Mouse (Mus musculus): ENCODE measurements around the gene Naa20. TPM values are rescaled to one million over a fixed set of nuclear protein-coding genes. Genes with fewer than 3 reads are reported as not detected.

Naa20 gene
- polyA plus RNA-seq, 1 experiment from 2014 or later: 152 TPM

DNA sequence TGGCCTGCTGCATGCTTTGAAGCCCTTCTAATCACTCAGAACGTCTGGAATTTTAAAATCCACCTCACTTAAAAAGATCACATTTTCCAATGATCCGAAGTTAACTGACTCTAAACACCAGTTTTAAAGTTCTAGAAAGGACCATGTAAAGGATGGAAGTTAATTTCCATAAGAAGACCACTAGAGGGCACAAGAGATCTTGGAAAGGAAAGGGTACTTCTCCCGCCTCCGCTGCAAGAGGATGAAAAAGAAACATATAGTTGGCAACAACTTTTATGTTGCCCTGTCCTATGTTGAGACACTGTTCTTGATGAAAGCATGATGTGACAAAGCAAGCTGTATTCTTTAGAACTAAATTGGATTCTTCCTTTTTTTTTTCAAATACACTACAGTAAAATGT is 55.6 kb downstream of the Naa20 start:
- Histone ChIP-seq H3K9ac (no peak overlapping the region), H3K9me3 (no peaks in the 10 kb centered on the region), H3K27ac (no peak overlapping the region), H3K36me3 (no peaks in the 10 kb centered on the region), H3K4me1 (no peaks in the 10 kb centered on the region), H3K4me3 (no peak overlapping the region), H3K4me2 (replicated peaks) (no peak overlapping the region), H3K27me3 (0 out of 2 replicates have a peak, but pooled peaks cover 3% of the 10 kb centered on the region)
- no peak for ATAC-seq (ENCODE audit: insufficient number of reproducible peaks, insufficient read depth, low FRiP score, low TSS enrichment)
- WGBS: 12% methylated on average over 4 of the region's 4 CpGs

GRCm38 (mm10) chr2:145958097-145958496 is 56.2 kb downstream of the Naa20 start:
- no peak overlapping the region for H3K4me3 ChIP-seq
- 85% methylated on average over 6 of the region's 6 CpGs for WGBS
- no peak for ATAC-seq (ENCODE audit: insufficient number of reproducible peaks, insufficient read depth, low FRiP score, low TSS enrichment)
- H3K9ac ChIP-seq: no peak overlapping the region
- H3K27me3 ChIP-seq: 0 out of 2 replicates have a peak, but pooled peaks cover 3% of the 10 kb centered on the region
- no peaks in the 10 kb centered on the region for H3K4me1 ChIP-seq
- no peak overlapping the region for H3K27ac ChIP-seq
- H3K4me2 ChIP-seq (replicated peaks): no peak overlapping the region
- H3K36me3 ChIP-seq: no peaks in the 10 kb centered on the region
- no peaks in the 10 kb centered on the region for H3K9me3 ChIP-seq

GRCm38 (mm10) chr2:145958551-145958950 is 56.7 kb downstream of the Naa20 start:
- no peak for ATAC-seq (ENCODE audit: insufficient number of reproducible peaks, insufficient read depth, low FRiP score, low TSS enrichment)

GRCm38 (mm10) chr2:145961861-145962260 is 60.0 kb downstream of the Naa20 start:
- H3K9me3 ChIP-seq: no peaks in the 10 kb centered on the region
- no peak overlapping the region for H3K4me3 ChIP-seq
- H3K9ac ChIP-seq: no peak overlapping the region
- H3K27ac ChIP-seq: no peak overlapping the region
- ATAC-seq (ENCODE audit: insufficient number of reproducible peaks, insufficient read depth, low FRiP score, low TSS enrichment): no peak
- WGBS: 83% methylated on average over 5 of the region's 5 CpGs
- no peak overlapping the region for H3K4me2 ChIP-seq (replicated peaks)
- H3K36me3 ChIP-seq: no peaks in the 10 kb centered on the region
- no peaks in the 10 kb centered on the region for H3K4me1 ChIP-seq
- H3K27me3 ChIP-seq: 0 out of 2 replicates have a peak, but pooled peaks cover 3% of the 10 kb centered on the region

More at GRCm38 (mm10) chr2:145958551-145958950, 56.7 kb downstream of the Naa20 start:
- Histone ChIP-seq H3K36me3 (no peaks in the 10 kb centered on the region), H3K4me3 (no peak overlapping the region), H3K27me3 (0 out of 2 replicates have a peak, but pooled peaks cover 3% of the 10 kb centered on the region), H3K9ac (no peak overlapping the region), H3K4me2 (replicated peaks) (no peak overlapping the region), H3K27ac (no peak overlapping the region), H3K9me3 (no peaks in the 10 kb centered on the region), H3K4me1 (no peaks in the 10 kb centered on the region)
- 80% methylated on average over 7 of the region's 7 CpGs for WGBS

Small RNA genes within 50 kb of the gene (microRNA-seq; reads per million reads assigned to microRNA genes)
- not detected for gene Gm25026

Other genes with a start within 250 kb of the Naa20 start
- 30.8 and 31.3 TPM in 2 replicates for gene Rin2, start 226.9 kb upstream of the Naa20 start, polyA plus RNA-seq (2016; fragmentation: Nextera tagmentation; extraction: Ambion mirVana)
- gene Cfap61, start 32.7 kb downstream of the Naa20 start, polyA plus RNA-seq (2016; fragmentation: Nextera tagmentation; extraction: Ambion mirVana): 0.69 and 0.88 TPM in 2 replicates
- gene Crnkl1, start 32.9 kb downstream of the Naa20 start, polyA plus RNA-seq (2016; fragmentation: Nextera tagmentation; extraction: Ambion mirVana): 35.4 and 41.1 TPM in 2 replicates